Mouse (Mus musculus) adrenal gland, postnatal 14 days (tissue): ENCODE data around the gene Tmem147. TPM values are rescaled to one million over a fixed set of nuclear protein-coding genes. Genes with fewer than 3 reads are reported as not detected.

ENCODE experiments used
- DNase-seq: peaks from one replicate; pipeline ENCODE4 v3.0.0; 2021; ENCODE audit warnings: mixed read lengths
- total RNA-seq: library from RNA; stranded (reverse); gene quantifications from 2 replicates; pipeline ENCODE4 v1.2.3, GENCODE M21; 2021

Gene Tmem147
- total RNA-seq, 1 experiment from 2014 or later, result 215 TPM

- DNase-seq, result no peak
These were observed 1.1 kb downstream of the Tmem147 start for GRCm38 (mm10) chr7:30728214-30728613.

GRCm38 (mm10) chr7:30723274-30723953 lies 5.9 kb downstream of the Tmem147 start:
- DNase-seq, result no peak

- no peak for DNase-seq
These were observed 8.1 kb downstream of the Tmem147 start for GRCm38 (mm10) chr7:30721286-30721685.

GRCm38 (mm10) chr7:30719669-30720068 lies 9.7 kb downstream of the Tmem147 start:
- no peak for DNase-seq

- DNase-seq, result no peak
These were observed 11.7 kb downstream of the Tmem147 start for GRCm38 (mm10) chr7:30717716-30718046.

- DNase-seq, result peak; percentile 91
These were observed 12.2 kb downstream of the Tmem147 start for GRCm38 (mm10) chr7:30717006-30717715.

- DNase-seq, result no peak
These were observed 17.4 kb downstream of the Tmem147 start, which contains the start of gene Atp4a for GRCm38 (mm10) chr7:30711942-30712341. Gene Atp4a, plus strand, starts transcription at chr7:30712209.

- peak; percentile 24 for DNase-seq
These were observed 21.9 kb downstream of the Tmem147 start for GRCm38 (mm10) chr7:30707441-30707840.

- DNase-seq, result peak; percentile 66
These were observed 23.0 kb downstream of the Tmem147 start for GRCm38 (mm10) chr7:30706214-30706882.

GRCm38 (mm10) chr7:30698589-30698988 lies 30.8 kb downstream of the Tmem147 start, which contains the start of gene 2200002J24Rik:
Gene 2200002J24Rik, plus strand, starts transcription at chr7:30698926.
- peak; percentile 89 for DNase-seq

- peak; percentile 60 for DNase-seq
These were observed 31.2 kb downstream of the Tmem147 start for GRCm38 (mm10) chr7:30698101-30698500.

GRCm38 (mm10) chr7:30688325-30688724 lies 41.0 kb downstream of the Tmem147 start:
- no peak for DNase-seq

GRCm38 (mm10) chr7:30683425-30683824 lies 45.9 kb downstream of the Tmem147 start:
- DNase-seq, result no peak

- peak; percentile 58 for DNase-seq
These were observed 47.4 kb downstream of the Tmem147 start for GRCm38 (mm10) chr7:30681897-30682296.

- DNase-seq, result peak; percentile 89
These were observed 50.9 kb downstream of the Tmem147 start for GRCm38 (mm10) chr7:30678263-30678975.

Other genes with a start within 250 kb of the Tmem147 start
- 2.6 and 33.4 TPM in 2 replicates for gene Prodh2, start 235.9 kb downstream of the Tmem147 start, total RNA-seq
- gene Arhgap33, start 194.5 kb downstream of the Tmem147 start, total RNA-seq, result 8.3 and 8.9 TPM in 2 replicates
- gene Hspb6, start 177.4 kb downstream of the Tmem147 start, total RNA-seq, result 24.2 and 29.4 TPM in 2 replicates
- gene Proser3, start 177.2 kb downstream of the Tmem147 start, total RNA-seq, result 7.6 and 9.2 TPM in 2 replicates
- gene Lin37, start 169.7 kb downstream of the Tmem147 start, total RNA-seq, result 41.6 and 46.3 TPM in 2 replicates
- 60.3 and 66.8 TPM in 2 replicates for gene U2af1l4, start 166.2 kb downstream of the Tmem147 start, total RNA-seq
- 3.8 and 4.6 TPM in 2 replicates for gene Gm49396, start 166.2 kb downstream of the Tmem147 start, total RNA-seq
- gene Psenen, start 165.9 kb downstream of the Tmem147 start, total RNA-seq, result 117 and 125 TPM in 2 replicates
- 5.1 and 7.8 TPM in 2 replicates for gene Igflr1, start 164.1 kb downstream of the Tmem147 start, total RNA-seq
- 45.7 and 54.0 TPM in 2 replicates for gene Kmt2b, start 140.8 kb downstream of the Tmem147 start, total RNA-seq
- 0.85 and 1.1 TPM in 2 replicates for gene Zbtb32, start 130.6 kb downstream of the Tmem147 start, total RNA-seq
- gene Upk1a, start 116.7 kb downstream of the Tmem147 start, total RNA-seq, result 0.22 and 0.45 TPM in 2 replicates
- 3,197 and 3,382 TPM in 2 replicates for gene Cox6b1, start 103.4 kb downstream of the Tmem147 start, total RNA-seq
- gene Etv2, start 93.7 kb downstream of the Tmem147 start, total RNA-seq, result not detected in 2 replicates
- 78.2 and 81.2 TPM in 2 replicates for gene Rbm42, start 79.2 kb downstream of the Tmem147 start, total RNA-seq
- gene Haus5, start 64.5 kb downstream of the Tmem147 start, total RNA-seq, result 10.4 and 11.9 TPM in 2 replicates
- gene Pmis2, start 57.9 kb downstream of the Tmem147 start, total RNA-seq, result not detected in 2 replicates
- 1.4 and 3.4 TPM in 2 replicates for gene 2200002J24Rik, start 30.6 kb downstream of the Tmem147 start, total RNA-seq
- 3.0 TPM in 2 replicates for gene Atp4a, start 17.3 kb downstream of the Tmem147 start, total RNA-seq
- gene Gapdhs, start 14.1 kb upstream of the Tmem147 start, total RNA-seq, result not detected in 2 replicates
- 76.3 and 82.7 TPM in 2 replicates for gene Sbsn, start 21.9 kb upstream of the Tmem147 start, total RNA-seq
- 2.2 and 3.5 TPM in 2 replicates for gene Dmkn, start 34.2 kb upstream of the Tmem147 start, total RNA-seq
- 1.3 and 2.1 TPM in 2 replicates for gene Krtdap, start 58.4 kb upstream of the Tmem147 start, total RNA-seq
- gene Ffar2, start 94.2 kb upstream of the Tmem147 start, total RNA-seq, result 1.1 TPM in 2 replicates
- gene Ffar3, start 126.6 kb upstream of the Tmem147 start, total RNA-seq, result 0.26 and 0.38 TPM in 2 replicates
- gene Ffar1, start 132.0 kb upstream of the Tmem147 start, total RNA-seq, result 0.41 TPM in 1 of 2 replicates, not detected in the other
- 3.2 and 14.1 TPM in 2 replicates for gene Cd22, start 150.8 kb upstream of the Tmem147 start, total RNA-seq
- gene Mag, start 185.3 kb upstream of the Tmem147 start, total RNA-seq, result 0.33 and 0.90 TPM in 2 replicates
- 6.5 TPM in 1 of 2 replicates, not detected in the other for gene Hamp2, start 195.1 kb upstream of the Tmem147 start, total RNA-seq
- gene Hamp, start 214.5 kb upstream of the Tmem147 start, total RNA-seq, result 4.3 TPM in 1 of 2 replicates, not detected in the other
- gene Usf2, start 227.3 kb upstream of the Tmem147 start, total RNA-seq, result 111 and 115 TPM in 2 replicates
- gene Lsr, start 243.9 kb upstream of the Tmem147 start, total RNA-seq, result 6.7 and 19.9 TPM in 2 replicates
- gene Fam187b, start 244.2 kb upstream of the Tmem147 start, total RNA-seq, result 0.34 and 1.1 TPM in 2 replicates